Comparison of ENCODE assay signal across 28 mouse cellular contexts in genomic region chr11:78401469-78401868, GRCm38 (mm10). TPM values are rescaled to one million over a fixed set of nuclear protein-coding genes. Genes with fewer than 3 reads are reported as not detected.
DNase-seq lines count a peak whose midpoint lies in the region; ATAC-seq and TF ChIP-seq lines count a peak whose summit lies in the region.
"Had no signal": no experiment of that assay in that cellular context is flagged by ENCODE, and none has a peak within 500 bp of the region (broad histone marks: within the 10 kb centered on the region; RNA-seq: fewer than 3 reads in every experiment).

No protein-coding gene starts in this region.

- H3K9ac ChIP-seq in kidney, embryonic 14.5 days (ENCODE audit: low read depth, low read length), result no peak overlapping the region
- H3K9ac ChIP-seq in kidney, postnatal 0 days (ENCODE audit: low read depth, low read length), result no peak overlapping the region
- H3K9ac ChIP-seq: embryonic facial prominence, embryonic 15.5 days; heart, embryonic 13.5 days had no signal

- no peak overlapping the region for H3K4me2 ChIP-seq in kidney, embryonic 14.5 days (replicated peaks; ENCODE audit: low read depth, low read length)
- H3K4me2 ChIP-seq in kidney, postnatal 0 days (ENCODE audit: low read length), result no peak overlapping the region
- H3K4me2 ChIP-seq: embryonic facial prominence, embryonic 15.5 days; heart, embryonic 13.5 days had no signal

- H3K36me3 ChIP-seq in kidney, embryonic 14.5 days (ENCODE audit: control insufficient read depth, insufficient read depth, low read length), result no peaks in the 10 kb centered on the region
- H3K36me3 ChIP-seq in kidney, postnatal 0 days (ENCODE audit: insufficient read depth, low read length), result no peaks in the 10 kb centered on the region
- H3K36me3 ChIP-seq: embryonic facial prominence, embryonic 15.5 days; forebrain, embryonic 10.5 days; G1E; heart, embryonic 13.5 days had no signal

- H3K9me3 ChIP-seq in kidney, embryonic 14.5 days (ENCODE audit: control insufficient read depth, low read length), result no peaks in the 10 kb centered on the region
- no peaks in the 10 kb centered on the region for H3K9me3 ChIP-seq in kidney, postnatal 0 days (replicated peaks; ENCODE audit: low read length)
- H3K9me3 ChIP-seq: embryonic facial prominence, embryonic 15.5 days; forebrain, embryonic 10.5 days; G1E; heart, embryonic 13.5 days had no signal

- H3K4me1 ChIP-seq in kidney, embryonic 14.5 days (ENCODE audit: control insufficient read depth, insufficient read depth, low read length), result peaks cover 14% of the 10 kb centered on the region; the same call in 1 of the 2 replicates
- no peaks in the 10 kb centered on the region for H3K4me1 ChIP-seq in kidney, postnatal 0 days (replicated peaks; ENCODE audit: insufficient read depth, low read length)
- H3K4me1 ChIP-seq: heart, embryonic 13.5 days had no signal

- peak; percentile 75 for DNase-seq in kidney, adult 11 months
- no peak for DNase-seq in kidney, postnatal 0 days (ENCODE audit: low spot score)
- no peak for DNase-seq in kidney, postnatal 4 days
- DNase-seq in kidney, postnatal 14 days, result peak; percentile 63
- DNase-seq in heart, postnatal 14 days, result no peak
- DNase-seq in ovary, postnatal 36 days (ENCODE audit: low spot score), result no peak
- DNase-seq: adrenal gland, postnatal 10 days; B cell, adult 2 months; cerebellum, adult 11 months; cerebellum, adult 8-10 months; cerebellum, postnatal 14 days; embryo, embryonic 11 days; gastrocnemius, postnatal 36 days; heart, adult 11 months; heart, postnatal 4 days had no signal

- WGBS in kidney, embryonic 14.5 days, result 70% methylated on average over 3 of the region's 3 CpGs
- WGBS in kidney, postnatal 0 days, result 53% methylated on average over 3 of the region's 3 CpGs

- TF ChIP-seq CTCF in kidney, postnatal 0 days (IDR thresholded peaks at IDR 0.05; ENCODE audit: low read depth), result no peak

- no peak overlapping the region for H3K4me3 ChIP-seq in kidney, embryonic 14.5 days (ENCODE audit: low read length)
- H3K4me3 ChIP-seq in kidney, postnatal 0 days (replicated peaks; ENCODE audit: low read depth, low read length), result no peak overlapping the region
- H3K4me3 ChIP-seq: embryonic facial prominence, embryonic 15.5 days; erythroblast, embryonic 14.5 days; forebrain, embryonic 10.5 days; heart, embryonic 13.5 days had no signal

- H3K27ac ChIP-seq in kidney, embryonic 14.5 days (ENCODE audit: low read depth, low read length), result no peak overlapping the region
- no peak overlapping the region for H3K27ac ChIP-seq in kidney, postnatal 0 days
- H3K27ac ChIP-seq: embryonic facial prominence, embryonic 15.5 days; forebrain, embryonic 10.5 days; heart, embryonic 13.5 days had no signal

- no peaks in the 10 kb centered on the region for H3K27me3 ChIP-seq in kidney, embryonic 14.5 days (ENCODE audit: control insufficient read depth, insufficient read depth, low read length)
- no peaks in the 10 kb centered on the region for H3K27me3 ChIP-seq in kidney, postnatal 0 days (ENCODE audit: insufficient read depth, low read length)
- H3K27me3 ChIP-seq: embryonic facial prominence, embryonic 15.5 days had no signal

- intact Hi-C loops in heart, postnatal 14 days (cut with DNase I), result no loop called here

- no peak for ATAC-seq in kidney, embryonic 14.5 days (ENCODE audit: low FRiP score, low TSS enrichment)
- peak; percentile 67; the same call in 1 of the 2 replicates for ATAC-seq in kidney, postnatal 0 days (replicated peaks; ENCODE audit: low FRiP score, low read depth)
- ATAC-seq: CD4-positive, CD25-positive, alpha-beta regulatory T cell, adult 4 months; forebrain, embryonic 14.5 days had no signal

RNA-seq across cellular contexts. Expression of gene Foxn1, which starts 15.1 kb away (rescaled TPM):
- 0.11 TPM in 1 of 2 replicates, not detected in the other for polyA plus RNA-seq in kidney, embryonic 14.5 days (2014; fragmentation: Nextera tagmentation; extraction: Ambion mirVana)
- polyA plus RNA-seq in kidney, postnatal 0 days (2015; fragmentation: Nextera tagmentation; extraction: Ambion mirVana), result not detected in 2 replicates
- total RNA-seq in heart, postnatal 14 days (2021), result under 1 TPM in 1 of 2 experiments, not detected in 1; 0.24 TPM
- total RNA-seq: common myeloid progenitor, adult 5-6 weeks; gastrocnemius, adult 8-10 months; heart, postnatal 4 days had no signal
- polyA plus RNA-seq: erythroblast, embryonic 14.5 days; forebrain, embryonic 10.5 days; forebrain, embryonic 14.5 days; G1E; heart, postnatal 0 days had no signal

RNA-seq across cellular contexts. Expression of gene Slc13a2, which starts 20.5 kb away (rescaled TPM):
- polyA plus RNA-seq in kidney, embryonic 14.5 days (2014; fragmentation: Nextera tagmentation; extraction: Ambion mirVana), result 0.07 and 0.45 TPM in 2 replicates
- 6.5 and 6.6 TPM in 2 replicates for polyA plus RNA-seq in kidney, postnatal 0 days (2015; fragmentation: Nextera tagmentation; extraction: Ambion mirVana)
- total RNA-seq in heart, postnatal 14 days (2021), result not detected
- total RNA-seq: adrenal gland, postnatal 10 days; common myeloid progenitor, adult 5-6 weeks; G1E; gastrocnemius, adult 8-10 months; gastrocnemius, postnatal 36 days; heart, postnatal 4 days had no signal
- polyA plus RNA-seq: brain, embryonic 14.5 days; CD4-positive, CD25-positive, alpha-beta regulatory T cell, adult 4 months; embryonic facial prominence, embryonic 11.5 days; erythroblast, embryonic 14.5 days; forebrain, embryonic 10.5 days; forebrain, embryonic 14.5 days; G1E; heart, embryonic 13.5 days; heart, postnatal 0 days had no signal

RNA-seq across cellular contexts. Expression of gene Unc119, which starts 58.2 kb away (rescaled TPM):
- polyA plus RNA-seq in kidney, embryonic 14.5 days (2014; fragmentation: Nextera tagmentation; extraction: Ambion mirVana), result 49.6 and 57.1 TPM in 2 replicates
- polyA plus RNA-seq in kidney, postnatal 0 days (2015; fragmentation: Nextera tagmentation; extraction: Ambion mirVana), result 30.4 TPM in 2 replicates
- 1 to 10 TPM; 5.9 to 6.3 TPM for total RNA-seq in heart, postnatal 14 days (2021)

Comparison
In these comparisons a context has a peak if more than half of its experiments do, and no peak if none do; other contexts are left out.
1. DNase-seq: peak in kidney, adult 11 months (single experiment) and kidney, postnatal 14 days (single experiment); none in kidney, postnatal 0 days (single experiment), kidney, postnatal 4 days (0 of 2), heart, postnatal 14 days (0 of 2) and ovary, postnatal 36 days (single experiment).